ENCODE assay signal across 13 mouse cellular contexts in genomic region chr11:36482136-36482535, GRCm38 (mm10).
DNase-seq lines count a peak whose midpoint lies in the region; ATAC-seq and TF ChIP-seq lines count a peak whose summit lies in the region.
"Had no signal": no experiment of that assay in that cellular context is flagged by ENCODE, and none has a peak within 500 bp of the region (broad histone marks: within the 10 kb centered on the region; RNA-seq: fewer than 3 reads in every experiment).

No protein-coding gene starts in this region.

- H3K9me3 ChIP-seq in heart, embryonic 11.5 days (replicated peaks; ENCODE audit: control insufficient read depth, low read length), result no peaks in the 10 kb centered on the region
- no peaks in the 10 kb centered on the region for H3K9me3 ChIP-seq in midbrain, embryonic 14.5 days (ENCODE audit: control insufficient read depth, low read length)
- H3K9me3 ChIP-seq in midbrain, embryonic 15.5 days, result no peaks in the 10 kb centered on the region
- no peaks in the 10 kb centered on the region for H3K9me3 ChIP-seq in heart, embryonic 16.5 days (replicated peaks; ENCODE audit: control insufficient read depth, low read length)
- no peaks in the 10 kb centered on the region for H3K9me3 ChIP-seq in neural tube, embryonic 13.5 days
- no peaks in the 10 kb centered on the region for H3K9me3 ChIP-seq in intestine, postnatal 0 days (ENCODE audit: control insufficient read depth)
- H3K9me3 ChIP-seq: limb, embryonic 13.5 days had no signal

- H3K27me3 ChIP-seq in heart, embryonic 11.5 days (ENCODE audit: control insufficient read depth, insufficient read depth, low read length), result no peaks in the 10 kb centered on the region; the same call in 1 of the 2 replicates
- no peaks in the 10 kb centered on the region for H3K27me3 ChIP-seq in midbrain, embryonic 14.5 days (ENCODE audit: control insufficient read depth, insufficient read depth, low read length)
- no peaks in the 10 kb centered on the region for H3K27me3 ChIP-seq in midbrain, embryonic 15.5 days (replicated peaks)
- no peaks in the 10 kb centered on the region; the same call in 1 of the 2 replicates for H3K27me3 ChIP-seq in heart, embryonic 16.5 days (ENCODE audit: control insufficient read depth, insufficient read depth, low read length)
- H3K27me3 ChIP-seq in neural tube, embryonic 13.5 days, result no peaks in the 10 kb centered on the region
- H3K27me3 ChIP-seq in intestine, postnatal 0 days (replicated peaks; ENCODE audit: control insufficient read depth, insufficient read depth, low read length), result no peaks in the 10 kb centered on the region

- no peaks in the 10 kb centered on the region for H3K4me1 ChIP-seq in heart, embryonic 11.5 days (ENCODE audit: control insufficient read depth, insufficient read depth, low read length)
- peaks cover 76% of the 10 kb centered on the region for H3K4me1 ChIP-seq in midbrain, embryonic 14.5 days (ENCODE audit: control insufficient read depth, insufficient read depth, low read length)
- peaks cover 77% of the 10 kb centered on the region for H3K4me1 ChIP-seq in midbrain, embryonic 15.5 days
- peaks cover 13% of the 10 kb centered on the region; the same call in 1 of the 2 replicates for H3K4me1 ChIP-seq in heart, embryonic 16.5 days (ENCODE audit: control insufficient read depth, insufficient read depth, low read length)
- H3K4me1 ChIP-seq in neural tube, embryonic 13.5 days (replicated peaks), result peaks cover 50% of the 10 kb centered on the region
- no peaks in the 10 kb centered on the region for H3K4me1 ChIP-seq in intestine, postnatal 0 days (replicated peaks; ENCODE audit: control insufficient read depth, insufficient read depth, low read length)

- H3K36me3 ChIP-seq in heart, embryonic 11.5 days (ENCODE audit: control insufficient read depth, insufficient read depth, low read length), result no peaks in the 10 kb centered on the region
- no peaks in the 10 kb centered on the region for H3K36me3 ChIP-seq in midbrain, embryonic 14.5 days (ENCODE audit: control insufficient read depth, insufficient read depth, low read length)
- no peaks in the 10 kb centered on the region for H3K36me3 ChIP-seq in midbrain, embryonic 15.5 days (replicated peaks)
- no peaks in the 10 kb centered on the region for H3K36me3 ChIP-seq in heart, embryonic 16.5 days (ENCODE audit: control insufficient read depth, insufficient read depth)
- H3K36me3 ChIP-seq in neural tube, embryonic 13.5 days, result no peaks in the 10 kb centered on the region
- H3K36me3 ChIP-seq in intestine, postnatal 0 days (ENCODE audit: control insufficient read depth, insufficient read depth), result no peaks in the 10 kb centered on the region
- H3K36me3 ChIP-seq: limb, embryonic 13.5 days had no signal

- no peak overlapping the region for H3K9ac ChIP-seq in heart, embryonic 11.5 days (ENCODE audit: low read depth, low read length)
- no peak overlapping the region for H3K9ac ChIP-seq in midbrain, embryonic 14.5 days (replicated peaks; ENCODE audit: low read length)
- H3K9ac ChIP-seq in midbrain, embryonic 15.5 days, result no peak overlapping the region
- no peak overlapping the region for H3K9ac ChIP-seq in heart, embryonic 16.5 days (ENCODE audit: low read length)
- H3K9ac ChIP-seq in neural tube, embryonic 13.5 days, result no peak overlapping the region
- H3K9ac ChIP-seq in intestine, postnatal 0 days (ENCODE audit: low read depth, low read length), result no peak overlapping the region
- H3K9ac ChIP-seq: limb, embryonic 13.5 days had no signal

- no peak overlapping the region for H3K27ac ChIP-seq in heart, embryonic 11.5 days (ENCODE audit: low read depth, low read length)
- no peak overlapping the region for H3K27ac ChIP-seq in midbrain, embryonic 14.5 days (replicated peaks; ENCODE audit: low read depth, low read length)
- no peak overlapping the region for H3K27ac ChIP-seq in midbrain, embryonic 15.5 days
- peak overlapping the region; percentile 14; the same call in 1 of the 2 replicates for H3K27ac ChIP-seq in heart, embryonic 16.5 days (ENCODE audit: low read length)
- H3K27ac ChIP-seq in neural tube, embryonic 13.5 days (replicated peaks), result no peak overlapping the region
- H3K27ac ChIP-seq in intestine, postnatal 0 days (ENCODE audit: low read depth, low read length), result no peak overlapping the region
- H3K27ac ChIP-seq: limb, embryonic 13.5 days had no signal

- no peak overlapping the region for H3K4me2 ChIP-seq in heart, embryonic 11.5 days
- no peak overlapping the region for H3K4me2 ChIP-seq in midbrain, embryonic 14.5 days (ENCODE audit: low read length)
- no peak overlapping the region for H3K4me2 ChIP-seq in midbrain, embryonic 15.5 days
- peak overlapping the region; percentile 22; the same call in 1 of the 2 replicates for H3K4me2 ChIP-seq in heart, embryonic 16.5 days (ENCODE audit: low read depth, low read length)
- no peak overlapping the region for H3K4me2 ChIP-seq in neural tube, embryonic 13.5 days
- no peak overlapping the region for H3K4me2 ChIP-seq in intestine, postnatal 0 days (replicated peaks; ENCODE audit: low read depth)
- H3K4me2 ChIP-seq: limb, embryonic 13.5 days had no signal

- DNase-seq in heart, adult 11 months, result peak; percentile 91
- peak; percentile 45 for DNase-seq in midbrain, embryonic 14.5 days
- DNase-seq in adrenal gland, adult 2 months, result no peak
- DNase-seq: adrenal gland, adult 8-10 months; cerebellum, postnatal 25 days; kidney, adult 11 months had no signal

- H3K4me3 ChIP-seq in heart, embryonic 11.5 days (ENCODE audit: low read depth, low read length), result no peak overlapping the region
- H3K4me3 ChIP-seq in midbrain, embryonic 14.5 days (replicated peaks; ENCODE audit: low read depth, low read length), result no peak overlapping the region
- H3K4me3 ChIP-seq in midbrain, embryonic 15.5 days, result no peak overlapping the region
- no peak overlapping the region for H3K4me3 ChIP-seq in heart, embryonic 16.5 days (ENCODE audit: low read length)
- no peak overlapping the region for H3K4me3 ChIP-seq in neural tube, embryonic 13.5 days
- no peak overlapping the region for H3K4me3 ChIP-seq in intestine, postnatal 0 days (ENCODE audit: low read depth, low read length)
- H3K4me3 ChIP-seq: limb, embryonic 13.5 days had no signal

- no peak for ATAC-seq in heart, embryonic 11.5 days (replicated peaks; ENCODE audit: insufficient number of reproducible peaks, low FRiP score, low TSS enrichment)
- no peak for ATAC-seq in midbrain, embryonic 14.5 days (ENCODE audit: low FRiP score, low TSS enrichment)
- ATAC-seq in midbrain, embryonic 15.5 days (replicated peaks), result no peak
- peak; percentile 72 for ATAC-seq in heart, embryonic 16.5 days (replicated peaks; ENCODE audit: extremely low read depth, insufficient read depth, low FRiP score)
- peak; percentile 73 for ATAC-seq in neural tube, embryonic 13.5 days (ENCODE audit: low read depth)
- ATAC-seq in intestine, postnatal 0 days, result no peak
- ATAC-seq: lung, postnatal 0 days had no signal

- 54% methylated on average over 8 of the region's 8 CpGs for whole genome bisulfite sequencing in heart, embryonic 11.5 days (ENCODE audit: insufficient replicate concordance)
- 56% methylated on average over 8 of the region's 8 CpGs for WGBS in midbrain, embryonic 14.5 days
- WGBS in midbrain, embryonic 15.5 days, result 46% methylated on average over 8 of the region's 8 CpGs
- 36% methylated on average over 8 of the region's 8 CpGs for WGBS in heart, embryonic 16.5 days
- 34% methylated on average over 8 of the region's 8 CpGs for WGBS in neural tube, embryonic 13.5 days
- 71% methylated on average over 8 of the region's 8 CpGs for WGBS in intestine, postnatal 0 days

- TF ChIP-seq CTCF in intestine, postnatal 0 days (IDR thresholded peaks at IDR 0.05; ENCODE audit: low read depth), result no peak

Comparison
In these comparisons a context has a peak if more than half of its experiments do, and no peak if none do; other contexts are left out.
1. ATAC-seq: peak in heart, embryonic 16.5 days (single experiment) and neural tube, embryonic 13.5 days (single experiment); none in heart, embryonic 11.5 days (single experiment), midbrain, embryonic 14.5 days (single experiment), midbrain, embryonic 15.5 days (single experiment) and intestine, postnatal 0 days (single experiment).